Mouse (Mus musculus): ENCODE results near the gene Ttc9b. TPM values are rescaled to one million over a fixed set of nuclear protein-coding genes. Genes with fewer than 3 reads are reported as not detected.

Ttc9b gene
- polyA plus RNA-seq, 1 experiment from 2014 or later, result 12.6 TPM

DNA sequence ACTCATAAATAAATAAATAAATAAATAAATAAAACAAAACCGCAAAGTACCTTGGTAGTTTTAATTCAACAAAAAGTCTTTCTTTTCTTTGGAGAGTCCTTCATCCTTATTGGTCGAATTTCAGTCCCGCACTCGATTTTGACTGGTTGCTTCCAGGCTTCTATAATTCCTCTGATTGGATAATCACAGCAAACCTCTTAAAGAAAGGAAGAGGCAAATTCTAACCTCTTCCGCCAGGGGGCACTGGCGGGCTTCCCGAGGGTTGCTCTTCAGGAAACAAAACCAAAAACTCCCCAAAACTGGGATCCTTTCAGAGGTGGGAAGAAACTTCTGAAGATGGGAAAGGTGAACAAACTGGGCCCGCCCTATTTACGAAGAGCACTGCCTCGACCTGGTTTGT lies 2.8 kb upstream of the Ttc9b start:
- Histone ChIP-seq H3K27ac (ENCODE audit: low read depth, low read length) (no peak overlapping the region), H3K4me1 (replicated peaks; ENCODE audit: control insufficient read depth, insufficient read depth, low read length) (no peaks in the 10 kb centered on the region), H3K4me2 (ENCODE audit: low read depth, low read length, severe bottlenecking) (no peak overlapping the region), H3K27me3 (ENCODE audit: control insufficient read depth, insufficient read depth, low read length) (peaks cover 15% of the 10 kb centered on the region), H3K36me3 (ENCODE audit: control insufficient read depth, insufficient read depth, low read length) (no peaks in the 10 kb centered on the region), H3K4me3 (ENCODE audit: low read depth, low read length) (no peak overlapping the region), H3K9ac (ENCODE audit: low read length) (no peak overlapping the region), H3K9me3 (ENCODE audit: control insufficient read depth, low read length) (no peaks in the 10 kb centered on the region)
- DNase-seq (ENCODE audit: low spot score) (peak; percentile 87), ATAC-seq (replicated peaks; ENCODE audit: low FRiP score) (0 out of 2 replicates have a peak, but pooled peaks have one; percentile 16)
- WGBS, result 7% methylated on average over 10 of the region's 10 CpGs

- Histone ChIP-seq H3K4me1 (replicated peaks; ENCODE audit: control insufficient read depth, insufficient read depth, low read length) (no peaks in the 10 kb centered on the region), H3K27me3 (ENCODE audit: control insufficient read depth, insufficient read depth, low read length) (peaks cover 23% of the 10 kb centered on the region), H3K27ac (ENCODE audit: low read depth, low read length) (no peak overlapping the region), H3K9ac (ENCODE audit: low read length) (no peak overlapping the region), H3K4me3 (ENCODE audit: low read depth, low read length) (no peak overlapping the region), H3K36me3 (ENCODE audit: control insufficient read depth, insufficient read depth, low read length) (no peaks in the 10 kb centered on the region), H3K9me3 (ENCODE audit: control insufficient read depth, low read length) (no peaks in the 10 kb centered on the region), H3K4me2 (ENCODE audit: low read depth, low read length, severe bottlenecking) (no peak overlapping the region; the same call in 1 of the 2 replicates)
- DNase-seq (ENCODE audit: low spot score) (no peak), ATAC-seq (replicated peaks; ENCODE audit: low FRiP score) (no peak; the same call in 1 of the 2 replicates)
- WGBS, result 67% methylated on average over 20 of the region's 20 CpGs
Measured at GRCm38 (mm10) chr7:27654607-27655276, 1.0 kb downstream of the Ttc9b start.

- H3K27me3 ChIP-seq (ENCODE audit: control insufficient read depth, insufficient read depth, low read length), result peaks cover 23% of the 10 kb centered on the region
- no peaks in the 10 kb centered on the region for H3K4me1 ChIP-seq (replicated peaks; ENCODE audit: control insufficient read depth, insufficient read depth, low read length)
- H3K27ac ChIP-seq (ENCODE audit: low read depth, low read length), result no peak overlapping the region
- DNase-seq (ENCODE audit: low spot score), result no peak
- ATAC-seq (replicated peaks; ENCODE audit: low FRiP score), result no peak
- H3K9ac ChIP-seq (ENCODE audit: low read length), result no peak overlapping the region
- no peaks in the 10 kb centered on the region for H3K36me3 ChIP-seq (ENCODE audit: control insufficient read depth, insufficient read depth, low read length)
- H3K9me3 ChIP-seq (ENCODE audit: control insufficient read depth, low read length), result no peaks in the 10 kb centered on the region
- 85% methylated on average over 11 of the region's 11 CpGs for WGBS
- H3K4me2 ChIP-seq (ENCODE audit: low read depth, low read length, severe bottlenecking), result no peak overlapping the region
- H3K4me3 ChIP-seq (ENCODE audit: low read depth, low read length), result no peak overlapping the region
Measured at GRCm38 (mm10) chr7:27655545-27655944, 1.8 kb downstream of the Ttc9b start.

DNA sequence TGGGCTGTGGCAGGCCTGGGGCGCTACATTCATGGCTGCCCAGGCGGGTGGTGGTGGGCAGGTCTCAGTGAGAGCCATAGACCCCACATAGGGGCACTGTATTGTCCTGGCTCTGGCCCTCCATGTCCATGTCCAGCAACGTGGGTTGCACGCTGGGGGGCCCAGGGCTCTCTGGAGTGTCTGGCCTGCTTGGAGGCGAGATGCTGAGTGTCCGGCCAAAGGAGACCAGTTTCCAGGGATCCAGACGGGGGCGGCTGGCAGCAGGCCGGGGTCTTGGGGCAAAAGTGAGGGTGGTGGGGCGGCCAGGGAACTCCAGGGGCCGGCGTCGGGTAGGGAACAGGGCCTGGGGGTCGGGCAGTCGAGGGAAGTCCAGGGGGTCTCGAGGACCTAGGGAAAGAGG lies 2.9 kb downstream of the Ttc9b start:
- no peak overlapping the region for H3K4me2 ChIP-seq (ENCODE audit: low read depth, low read length, severe bottlenecking)
- no peaks in the 10 kb centered on the region; the same call in 1 of the 2 replicates for H3K36me3 ChIP-seq (ENCODE audit: control insufficient read depth, insufficient read depth, low read length)
- WGBS, result 91% methylated on average over 16 of the region's 16 CpGs

GRCm38 (mm10) chr7:27657824-27658395 lies 4.2 kb downstream of the Ttc9b start:
- no peak overlapping the region for H3K4me2 ChIP-seq (ENCODE audit: low read depth, low read length, severe bottlenecking)
- 31% methylated on average over 53 of the region's 53 CpGs for WGBS
- no peaks in the 10 kb centered on the region; the same call in 1 of the 2 replicates for H3K36me3 ChIP-seq (ENCODE audit: control insufficient read depth, insufficient read depth, low read length)
- H3K9me3 ChIP-seq (ENCODE audit: control insufficient read depth, low read length), result no peaks in the 10 kb centered on the region
- H3K27me3 ChIP-seq (ENCODE audit: control insufficient read depth, insufficient read depth, low read length), result peaks cover 20% of the 10 kb centered on the region
- no peak overlapping the region for H3K9ac ChIP-seq (ENCODE audit: low read length)
- DNase-seq (ENCODE audit: low spot score) (no peak), ATAC-seq (replicated peaks; ENCODE audit: low FRiP score) (no peak)
- H3K4me3 ChIP-seq (ENCODE audit: low read depth, low read length), result no peak overlapping the region
- no peak overlapping the region for H3K27ac ChIP-seq (ENCODE audit: low read depth, low read length)
- H3K4me1 ChIP-seq (replicated peaks; ENCODE audit: control insufficient read depth, insufficient read depth, low read length), result no peaks in the 10 kb centered on the region

More for the DNA sequence above, 2.9 kb downstream of the Ttc9b start:
- Histone ChIP-seq H3K27ac (ENCODE audit: low read depth, low read length) (no peak overlapping the region), H3K9me3 (ENCODE audit: control insufficient read depth, low read length) (no peaks in the 10 kb centered on the region), H3K4me1 (replicated peaks; ENCODE audit: control insufficient read depth, insufficient read depth, low read length) (no peaks in the 10 kb centered on the region), H3K4me3 (ENCODE audit: low read depth, low read length) (no peak overlapping the region), H3K9ac (ENCODE audit: low read length) (no peak overlapping the region), H3K27me3 (ENCODE audit: control insufficient read depth, insufficient read depth, low read length) (peaks cover 23% of the 10 kb centered on the region)
- no peak for ATAC-seq (replicated peaks; ENCODE audit: low FRiP score)
- DNase-seq (ENCODE audit: low spot score), result no peak

DNA sequence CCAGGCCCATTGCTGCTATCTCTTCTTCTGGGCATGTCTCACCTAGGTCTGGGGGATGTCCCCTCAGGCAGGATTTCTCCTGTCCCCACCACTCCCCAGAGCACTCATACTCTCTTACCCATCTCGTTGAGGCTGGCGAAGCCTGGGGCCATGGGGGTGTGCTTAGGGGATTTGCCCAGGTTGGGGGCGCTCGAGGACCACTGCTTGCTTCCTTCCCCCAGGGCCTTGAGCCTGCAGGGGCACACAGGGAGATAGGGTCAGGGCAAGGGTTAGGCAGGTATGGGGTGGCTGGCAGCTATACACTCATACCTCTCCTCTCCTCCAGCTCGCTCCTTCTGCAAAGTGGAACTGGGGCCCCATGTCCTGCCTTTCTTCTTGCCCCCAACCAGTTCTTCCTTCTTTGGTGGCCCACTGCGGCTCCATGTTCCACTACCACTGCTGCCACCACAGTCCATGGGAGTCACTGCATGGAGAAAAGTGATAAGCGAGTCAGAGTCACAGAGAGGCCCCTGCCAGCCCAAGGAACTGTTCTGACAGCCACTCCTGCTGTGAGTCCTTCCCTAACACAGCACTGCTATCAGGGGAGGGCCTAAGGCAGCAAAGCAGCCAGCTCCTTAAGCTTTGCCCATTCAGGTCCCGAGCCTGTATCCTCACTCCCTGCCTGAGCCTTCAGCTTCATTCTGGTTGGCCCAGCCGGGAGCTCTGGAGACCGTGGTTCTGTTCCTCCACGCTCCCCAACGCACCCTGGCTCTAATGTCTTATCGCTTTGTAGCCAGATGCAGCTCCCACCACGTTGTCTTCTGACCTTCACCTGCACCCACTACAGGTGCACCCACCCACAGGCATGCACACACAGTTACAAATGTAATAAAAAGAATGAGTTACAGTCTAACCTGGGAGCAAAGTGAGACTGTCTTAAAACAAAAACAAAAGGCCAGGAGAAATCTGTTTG lies 5.3 kb downstream of the Ttc9b start:
- 57% methylated on average over 14 of the region's 14 CpGs for WGBS
- Histone ChIP-seq H3K4me2 (ENCODE audit: low read depth, low read length, severe bottlenecking) (no peak overlapping the region), H3K27ac (ENCODE audit: low read depth, low read length) (no peak overlapping the region), H3K9me3 (ENCODE audit: control insufficient read depth, low read length) (no peaks in the 10 kb centered on the region), H3K36me3 (ENCODE audit: control insufficient read depth, insufficient read depth, low read length) (no peaks in the 10 kb centered on the region; the same call in 1 of the 2 replicates), H3K4me3 (ENCODE audit: low read depth, low read length) (no peak overlapping the region), H3K4me1 (replicated peaks; ENCODE audit: control insufficient read depth, insufficient read depth, low read length) (no peaks in the 10 kb centered on the region), H3K9ac (ENCODE audit: low read length) (no peak overlapping the region), H3K27me3 (ENCODE audit: control insufficient read depth, insufficient read depth, low read length) (peaks cover 15% of the 10 kb centered on the region)
- no peak for DNase-seq (ENCODE audit: low spot score)
- no peak for ATAC-seq (replicated peaks; ENCODE audit: low FRiP score)

- DNase-seq (ENCODE audit: low spot score), result no peak
- H3K4me1 ChIP-seq (replicated peaks; ENCODE audit: control insufficient read depth, insufficient read depth, low read length), result no peaks in the 10 kb centered on the region
- no peak overlapping the region for H3K27ac ChIP-seq (ENCODE audit: low read depth, low read length)
- H3K4me2 ChIP-seq (ENCODE audit: low read depth, low read length, severe bottlenecking), result no peak overlapping the region
- no peak overlapping the region for H3K9ac ChIP-seq (ENCODE audit: low read length)
- no peak overlapping the region for H3K4me3 ChIP-seq (ENCODE audit: low read depth, low read length)
- no peaks in the 10 kb centered on the region; the same call in 1 of the 2 replicates for H3K36me3 ChIP-seq (ENCODE audit: control insufficient read depth, insufficient read depth, low read length)
- no peaks in the 10 kb centered on the region for H3K9me3 ChIP-seq (ENCODE audit: control insufficient read depth, low read length)
- H3K27me3 ChIP-seq (ENCODE audit: control insufficient read depth, insufficient read depth, low read length), result peaks cover 8% of the 10 kb centered on the region
- WGBS, result 94% methylated on average over 4 of the region's 4 CpGs
- ATAC-seq (replicated peaks; ENCODE audit: low FRiP score), result no peak
Measured at GRCm38 (mm10) chr7:27662038-27662437, 8.3 kb downstream of the Ttc9b start.

- peak overlapping the region; percentile 94 for H3K4me3 ChIP-seq (ENCODE audit: low read depth, low read length)
- peak overlapping the region; percentile 74 for H3K9ac ChIP-seq (ENCODE audit: low read length)
- 54% methylated on average over 9 of the region's 9 CpGs for WGBS
- H3K4me1 ChIP-seq (replicated peaks; ENCODE audit: control insufficient read depth, insufficient read depth, low read length), result peaks cover 17% of the 10 kb centered on the region; the same call in 1 of the 2 replicates
- H3K9me3 ChIP-seq (ENCODE audit: control insufficient read depth, low read length), result no peaks in the 10 kb centered on the region
- no peak overlapping the region for H3K27ac ChIP-seq (ENCODE audit: low read depth, low read length)
- no peak for DNase-seq (ENCODE audit: low spot score)
- peak overlapping the region; percentile 91 for H3K4me2 ChIP-seq (ENCODE audit: low read depth, low read length, severe bottlenecking)
- no peaks in the 10 kb centered on the region for H3K27me3 ChIP-seq (ENCODE audit: control insufficient read depth, insufficient read depth, low read length)
- H3K36me3 ChIP-seq (ENCODE audit: control insufficient read depth, insufficient read depth, low read length), result peaks cover 8% of the 10 kb centered on the region; the same call in 1 of the 2 replicates
- ATAC-seq (replicated peaks; ENCODE audit: low FRiP score), result no peak
Measured at GRCm38 (mm10) chr7:27673064-27673574, 19.4 kb downstream of the Ttc9b start.

Measured in forebrain, embryonic 11.5 days (tissue).